Comparison of ENCODE assay signal across 9 mouse cellular contexts in the genomic region with DNA sequence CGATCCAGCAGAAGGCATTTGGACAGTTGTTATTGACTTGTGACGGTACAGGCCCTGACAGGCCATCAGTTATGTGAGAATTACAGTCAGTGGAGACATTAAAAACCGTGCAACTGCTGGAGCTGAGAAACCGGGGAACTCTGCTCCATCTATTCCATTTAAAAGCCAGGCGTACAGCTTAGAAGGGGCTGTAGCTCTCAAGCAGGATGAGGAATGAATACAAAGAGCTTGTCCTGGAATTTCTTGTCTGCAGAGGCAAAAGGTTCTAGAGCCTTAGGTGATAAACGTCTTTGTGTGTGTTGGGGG. TPM values are rescaled to one million over a fixed set of nuclear protein-coding genes. Genes with fewer than 3 reads are reported as not detected.
DNase-seq lines count a peak whose midpoint lies in the region; ATAC-seq lines count a peak whose summit lies in the region.
"Had no signal": no experiment of that assay in that cellular context is flagged by ENCODE, and none has a peak within 500 bp of the region (broad histone marks: within the 10 kb centered on the region; RNA-seq: fewer than 3 reads in every experiment).

No protein-coding gene starts in this region.

- H3K4me2 ChIP-seq in heart, embryonic 16.5 days (ENCODE audit: low read depth, low read length) = peak overlapping the region; percentile 62

- intact Hi-C loops in heart, postnatal 10 days (cut with DNase I) = no loop called here

- no peak for DNase-seq in heart, postnatal 10 days
- peak; percentile 14 for DNase-seq in embryonic facial prominence, embryonic 10.5 days (ENCODE audit: low spot score)
- DNase-seq in forelimb bud, embryonic 11.5 days (ENCODE audit: low read depth, low spot score) = peak; percentile 10
- DNase-seq in midbrain, embryonic 10.5 days (ENCODE audit: low spot score) = no peak
- no peak for DNase-seq in adrenal gland, adult (ENCODE audit: inconsistent age in 2 of 2, low spot score in 1 of 2)
- no peak for DNase-seq in spleen, postnatal 10 days (ENCODE audit: low spot score in 2 of 2)
- DNase-seq in thymus, postnatal 10 days (ENCODE audit: low spot score in 2 of 2) = no peak
- DNase-seq: thymus, postnatal 36 days had no signal

- H3K9me3 ChIP-seq in heart, embryonic 16.5 days (replicated peaks; ENCODE audit: control insufficient read depth, low read length) = peaks cover 6% of the 10 kb centered on the region; the same call in 1 of the 2 replicates
- H3K9me3 ChIP-seq in embryonic facial prominence, embryonic 10.5 days = peaks cover 5% of the 10 kb centered on the region; the same call in 1 of the 2 replicates
- peaks cover 6% of the 10 kb centered on the region; the same call in 1 of the 2 replicates for H3K9me3 ChIP-seq in midbrain, embryonic 10.5 days (replicated peaks)

- 32% methylated on average over 6 of the region's 6 CpGs for WGBS in heart, embryonic 16.5 days
- 8% methylated on average over 6 of the region's 6 CpGs for WGBS in embryonic facial prominence, embryonic 10.5 days
- 5% methylated on average over 6 of the region's 6 CpGs for WGBS in midbrain, embryonic 10.5 days

- no peak overlapping the region; the same call in 1 of the 2 replicates for H3K9ac ChIP-seq in heart, embryonic 16.5 days (ENCODE audit: low read length)

- ATAC-seq in heart, embryonic 16.5 days (replicated peaks; ENCODE audit: extremely low read depth, insufficient read depth, low FRiP score) = no peak

- H3K4me3 ChIP-seq in heart, embryonic 16.5 days (ENCODE audit: low read length) = no peak overlapping the region
- peak overlapping the region; percentile 50 for H3K4me3 ChIP-seq in embryonic facial prominence, embryonic 10.5 days
- H3K4me3 ChIP-seq in midbrain, embryonic 10.5 days = peak overlapping the region; percentile 44

- H3K36me3 ChIP-seq in heart, embryonic 16.5 days (ENCODE audit: control insufficient read depth, insufficient read depth) = no peaks in the 10 kb centered on the region
- H3K36me3 ChIP-seq in embryonic facial prominence, embryonic 10.5 days (replicated peaks) = no peaks in the 10 kb centered on the region
- no peaks in the 10 kb centered on the region for H3K36me3 ChIP-seq in midbrain, embryonic 10.5 days

- H3K4me1 ChIP-seq in heart, embryonic 16.5 days (ENCODE audit: control insufficient read depth, insufficient read depth, low read length) = peaks cover 16% of the 10 kb centered on the region
- H3K4me1 ChIP-seq in embryonic facial prominence, embryonic 10.5 days = peaks cover 29% of the 10 kb centered on the region
- H3K4me1 ChIP-seq in midbrain, embryonic 10.5 days = peaks cover 31% of the 10 kb centered on the region

- H3K27ac ChIP-seq in heart, embryonic 16.5 days (ENCODE audit: low read length) = peak overlapping the region; percentile 42
- H3K27ac ChIP-seq in embryonic facial prominence, embryonic 10.5 days (replicated peaks) = peak overlapping the region; percentile 77
- peak overlapping the region; percentile 83 for H3K27ac ChIP-seq in midbrain, embryonic 10.5 days (replicated peaks)

- no peaks in the 10 kb centered on the region for H3K27me3 ChIP-seq in heart, embryonic 16.5 days (ENCODE audit: control insufficient read depth, insufficient read depth, low read length)
- no peaks in the 10 kb centered on the region for H3K27me3 ChIP-seq in embryonic facial prominence, embryonic 10.5 days (replicated peaks; ENCODE audit: low read depth, poor library complexity, severe bottlenecking)
- no peaks in the 10 kb centered on the region for H3K27me3 ChIP-seq in midbrain, embryonic 10.5 days (ENCODE audit: low read depth, poor library complexity, severe bottlenecking)

RNA-seq across cellular contexts. Expression of gene Inpp5f, which starts 18.2 kb away (rescaled TPM):
- polyA plus RNA-seq in heart, embryonic 16.5 days (2015; fragmentation: Nextera tagmentation; extraction: Ambion mirVana) = 10.0 and 10.3 TPM in 2 replicates
- total RNA-seq in heart, postnatal 10 days (2021) = 1 to 10 TPM; 7.7 to 8.0 TPM
- 32.2 and 32.9 TPM in 2 replicates for polyA plus RNA-seq in embryonic facial prominence, embryonic 10.5 days (2016; fragmentation: Nextera tagmentation; extraction: Ambion mirVana)
- 45.2 and 70.8 TPM in 2 replicates for polyA plus RNA-seq in midbrain, embryonic 10.5 days (2016; fragmentation: Nextera tagmentation; extraction: Ambion mirVana)

Comparison
In these comparisons a context has a peak if more than half of its experiments do, and no peak if none do; other contexts are left out.
1. DNase-seq: peak in embryonic facial prominence, embryonic 10.5 days (single experiment) and forelimb bud, embryonic 11.5 days (single experiment); none in heart, postnatal 10 days (0 of 2), midbrain, embryonic 10.5 days (single experiment), adrenal gland, adult (0 of 2), spleen, postnatal 10 days (0 of 2) and thymus, postnatal 10 days (0 of 2).
2. Peak in every context shown above with its lines, with median percentiles within 50 percentile points of each other: H3K27ac ChIP-seq.